Mouse (Mus musculus) liver, adult 2 months (tissue): ENCODE results near the gene Abraxas1. TPM values are rescaled to one million over a fixed set of nuclear protein-coding genes. Genes with fewer than 3 reads are reported as not detected.

ENCODE experiments used
- DNase-seq: peaks from one replicate; pipeline ENCODE4 v3.0.0-alpha.2; 2011; ENCODE audit warnings: low read depth, low spot score; ENCODE audit errors: extremely low read depth
- H3K27ac ChIP-seq: fragments of 200-500 bp; replicated peaks from 2 replicates; pipeline ENCODE4 v1.5.1; 2012; ENCODE audit warnings: low read depth, mild to moderate bottlenecking, control low read depth, inconsistent platforms, low read length; ENCODE audit not compliant: insufficient read depth
- H3K27me3 ChIP-seq: fragments of 200-500 bp; 2 replicates; pipeline ENCODE4 v1.6.1; 2012; ENCODE audit warnings: mild to moderate bottlenecking, moderate library complexity, low read length, inconsistent platforms; ENCODE audit not compliant: control insufficient read depth, insufficient read depth
- H3K36me3 ChIP-seq: fragments of 200-500 bp; 2 replicates; pipeline ENCODE4 v1.6.1; 2012; ENCODE audit warnings: low read length, inconsistent platforms; ENCODE audit not compliant: control insufficient read depth, insufficient read depth
- H3K4me1 ChIP-seq: fragments of 200-500 bp; 2 replicates; pipeline ENCODE4 v1.6.1; 2011; ENCODE audit warnings: low read length; ENCODE audit not compliant: control insufficient read depth, insufficient read depth
- H3K4me3 ChIP-seq: fragments of 200-500 bp; 2 replicates; pipeline ENCODE4 v1.5.1; 2011; ENCODE audit warnings: low read depth, mild to moderate bottlenecking, control low read depth, low read length, moderate library complexity; ENCODE audit not compliant: insufficient read depth
- H3K79me2 ChIP-seq: fragments of 200-500 bp; 2 replicates; pipeline ENCODE4 v1.6.1; 2012; ENCODE audit warnings: inconsistent platforms, mild to moderate bottlenecking, low read length, moderate library complexity; ENCODE audit not compliant: control insufficient read depth, insufficient read depth
- H3K9ac ChIP-seq: fragments of 200-500 bp; 2 replicates; pipeline ENCODE4 v1.6.1; 2012; ENCODE audit warnings: low read depth, mild to moderate bottlenecking, control low read depth, inconsistent platforms, low read length
- CTCF ChIP-seq: fragments of 200-500 bp; IDR thresholded peaks from 2 replicates; pipeline ENCODE4 v1.5.1; 2011; ENCODE audit warnings: low read depth, low read length, control low read depth
- POLR2A ChIP-seq: fragments of 200-500 bp; IDR thresholded peaks from 2 replicates; pipeline ENCODE4 v1.6.1; 2011; ENCODE audit warnings: low read length, control low read depth; ENCODE audit not compliant: insufficient read depth; ENCODE audit errors: extremely low read depth
- WGBS: fragments of 180-500 bp; shearing (Covaris S2); methylation state at CpG from one replicate; pipeline ENCODE4 v1.1.7; 2018; 5-methylcytosine and 5-hydroxymethylcytosine counted together
- polyA plus RNA-seq: library from polyadenylated mRNA; depleted of rRNA; stranded (reverse); fragments of >200 nt; gene quantifications from 2 replicates; pipeline ENCODE4 v1.2.3, GENCODE M21; 2012
- total RNA-seq: library from RNA; depleted of rRNA; stranded (reverse); fragments of >200 nt; gene quantifications from 2 replicates; pipeline ENCODE4 v1.2.3, GENCODE M21; 2014

Abraxas1 gene
- total and polyA plus RNA-seq, 2 experiments: 3.0 to 9.5 TPM

DNA sequence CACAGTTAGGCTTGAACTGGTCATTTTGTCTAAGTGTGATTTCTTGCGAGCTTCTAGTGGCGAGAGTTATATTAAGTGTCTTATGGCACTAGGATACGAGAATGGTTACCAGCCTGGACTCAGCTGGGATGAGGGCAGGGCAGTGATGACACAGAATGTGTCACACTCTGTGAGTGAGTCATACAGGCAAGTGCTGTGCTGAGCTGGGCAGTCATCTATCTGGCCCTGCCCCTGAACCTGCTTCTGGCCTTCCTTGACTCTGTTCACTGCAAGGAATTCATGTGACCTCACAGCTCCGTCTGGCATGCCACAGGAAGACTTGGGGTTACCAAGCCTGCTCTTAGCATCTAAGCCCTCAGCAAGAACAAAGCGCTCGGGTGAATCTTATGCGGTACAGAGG, 41.0 kb upstream of the Abraxas1 start:
- Histone ChIP-seq H3K9ac (no peak overlapping the region), H3K79me2 (no peaks in the 10 kb centered on the region), H3K4me3 (no peak overlapping the region), H3K4me1 (peaks cover 10% of the 10 kb centered on the region), H3K36me3 (no peaks in the 10 kb centered on the region), H3K27ac (no peak overlapping the region), H3K27me3 (no peaks in the 10 kb centered on the region)
- 79% methylated on average over 7 of the region's 7 CpGs for WGBS
- no peak for DNase-seq
- TF ChIP-seq POLR2A: no peak

DNA sequence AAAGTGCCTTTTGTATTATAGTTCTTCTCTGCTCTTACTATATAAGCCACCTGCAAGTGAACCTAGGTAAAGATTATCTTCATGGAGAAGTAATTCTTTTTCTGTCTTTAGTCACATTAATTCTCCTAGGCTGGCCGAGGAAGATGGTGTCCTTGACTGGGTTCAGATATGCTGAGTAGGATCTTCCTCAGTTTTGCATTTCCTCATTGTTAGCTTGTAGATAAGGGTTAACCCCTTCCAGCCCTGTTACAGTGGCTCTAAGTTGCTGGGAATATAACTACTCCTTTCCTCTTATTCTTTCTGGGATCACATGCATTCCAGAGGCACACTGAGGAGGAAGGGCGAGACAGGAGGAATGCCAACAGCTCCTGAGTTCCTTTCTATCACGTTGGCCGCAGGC, 40.4 kb upstream of the Abraxas1 start:
- H3K4me3 ChIP-seq: no peak overlapping the region
- WGBS: 46% methylated on average over 4 of the region's 4 CpGs
- H3K9ac ChIP-seq: no peak overlapping the region
- H3K27ac ChIP-seq: no peak overlapping the region
- H3K4me1 ChIP-seq: peaks cover 10% of the 10 kb centered on the region
- H3K79me2 ChIP-seq: no peaks in the 10 kb centered on the region
- no peak for DNase-seq
- H3K27me3 ChIP-seq: no peaks in the 10 kb centered on the region
- TF ChIP-seq CTCF (no peak), POLR2A (no peak)
- H3K36me3 ChIP-seq: no peaks in the 10 kb centered on the region

DNA sequence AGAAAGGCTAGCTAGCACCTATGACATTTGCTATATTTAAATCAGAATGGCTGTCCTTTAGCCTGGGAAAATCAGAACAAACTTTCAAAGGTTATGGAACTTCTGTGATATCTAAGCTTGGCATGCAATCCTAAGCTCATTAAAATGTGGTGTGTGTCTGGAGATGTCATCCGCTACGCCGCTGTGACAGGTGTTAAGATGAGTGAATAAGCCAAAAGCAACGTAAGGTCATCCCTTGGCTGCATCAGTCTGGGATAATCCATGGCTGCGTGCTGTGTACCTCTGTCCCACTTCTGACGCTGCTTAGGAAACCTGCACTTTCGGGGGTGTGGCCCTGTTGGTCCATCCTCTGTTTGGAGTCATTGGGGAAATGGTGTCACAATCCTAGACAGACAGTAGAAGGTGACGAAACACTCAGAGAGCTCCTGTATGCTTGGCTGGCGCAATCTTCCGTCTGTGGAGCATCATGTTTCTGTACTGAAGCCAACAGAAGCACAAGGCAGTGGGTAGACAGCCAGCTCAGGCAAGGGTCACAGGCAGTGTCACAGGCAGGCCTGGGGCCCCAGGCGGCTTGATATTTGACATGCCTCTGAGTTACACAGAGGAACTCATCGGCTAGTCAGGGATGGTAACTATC, 39.8 kb upstream of the Abraxas1 start:
- 15% methylated on average over 12 of the region's 12 CpGs for WGBS
- DNase-seq: peak; percentile 100
- H3K4me3 ChIP-seq: no peak overlapping the region
- H3K36me3 ChIP-seq: no peaks in the 10 kb centered on the region
- peaks cover 10% of the 10 kb centered on the region for H3K4me1 ChIP-seq
- no peak overlapping the region for H3K27ac ChIP-seq
- H3K79me2 ChIP-seq: no peaks in the 10 kb centered on the region
- no peaks in the 10 kb centered on the region for H3K27me3 ChIP-seq
- TF ChIP-seq POLR2A (no peak), CTCF (no peak)
- no peak overlapping the region for H3K9ac ChIP-seq

DNA sequence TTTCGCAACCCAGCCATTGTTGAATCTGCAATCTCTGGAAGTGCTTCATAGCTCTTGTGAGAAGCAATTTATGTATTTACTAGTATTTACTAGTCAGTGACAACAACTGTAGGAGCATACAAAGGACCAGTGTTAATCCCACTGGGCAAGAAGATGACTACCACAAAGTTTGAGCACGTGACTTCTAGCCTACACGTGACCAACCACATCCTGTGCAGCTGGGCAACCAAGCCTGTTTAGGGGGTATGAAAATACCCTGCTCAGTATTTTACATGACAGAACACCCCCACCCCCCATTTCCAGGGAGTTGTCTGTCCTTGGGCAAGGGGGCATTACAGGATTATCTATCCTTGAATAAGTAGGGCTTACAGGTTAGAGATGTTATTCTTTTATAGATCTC, 35.8 kb upstream of the Abraxas1 start:
- Histone ChIP-seq H3K79me2 (no peaks in the 10 kb centered on the region), H3K9ac (no peak overlapping the region), H3K4me1 (peaks cover 3% of the 10 kb centered on the region; the same call in 1 of the 2 replicates), H3K36me3 (no peaks in the 10 kb centered on the region), H3K4me3 (no peak overlapping the region), H3K27me3 (no peaks in the 10 kb centered on the region), H3K27ac (no peak overlapping the region)
- DNase-seq: no peak
- WGBS: 94% methylated on average over 3 of the region's 3 CpGs
- no peak for TF ChIP-seq POLR2A
- TF ChIP-seq CTCF: no peak

DNA sequence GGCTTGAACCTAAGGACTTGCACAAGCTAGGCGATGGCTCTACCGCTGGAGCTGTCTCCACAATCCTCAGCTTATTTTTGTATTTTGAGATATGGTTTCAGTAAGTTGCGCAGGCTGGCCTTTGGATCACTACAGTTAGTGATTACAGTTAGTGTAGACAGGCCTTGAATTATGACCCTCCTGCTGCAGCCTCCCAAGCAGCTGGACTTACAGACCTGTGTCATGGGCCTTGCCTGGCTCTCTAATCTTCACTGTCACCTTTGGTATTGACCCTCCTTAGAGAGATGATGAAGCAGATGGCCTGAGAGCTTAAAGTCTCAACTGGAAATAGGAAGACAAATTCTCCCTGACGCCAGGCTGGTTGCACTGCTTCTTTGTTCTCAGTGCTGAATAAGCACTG, 33.2 kb upstream of the Abraxas1 start:
- DNase-seq: no peak
- no peak overlapping the region for H3K4me3 ChIP-seq
- no peaks in the 10 kb centered on the region for H3K36me3 ChIP-seq
- H3K27ac ChIP-seq: no peak overlapping the region
- no peaks in the 10 kb centered on the region for H3K79me2 ChIP-seq
- WGBS: 90% methylated on average over 4 of the region's 4 CpGs
- no peaks in the 10 kb centered on the region for H3K4me1 ChIP-seq
- TF ChIP-seq POLR2A: no peak
- TF ChIP-seq CTCF: no peak
- no peak overlapping the region for H3K9ac ChIP-seq
- no peaks in the 10 kb centered on the region for H3K27me3 ChIP-seq

DNA sequence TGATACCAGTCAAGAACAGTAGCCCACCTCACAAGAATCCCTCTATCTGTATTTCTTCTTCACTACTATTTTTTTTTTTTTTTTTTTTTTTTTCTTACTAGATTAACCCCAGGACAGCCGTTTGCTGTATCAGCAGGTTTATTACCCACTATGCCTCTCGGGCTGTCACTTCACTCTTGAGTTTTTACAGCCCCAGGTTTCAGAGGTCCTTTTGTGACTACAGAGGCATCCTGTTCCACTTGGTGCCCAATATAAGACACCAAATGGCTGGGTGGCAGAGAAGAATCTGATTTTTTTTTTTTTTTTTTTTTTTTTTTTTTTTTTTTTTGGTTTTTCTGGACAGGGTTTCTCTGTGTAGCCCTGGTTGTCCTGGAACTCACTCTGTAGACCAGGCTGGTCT, 26.4 kb upstream of the Abraxas1 start:
- Histone ChIP-seq H3K79me2 (no peaks in the 10 kb centered on the region), H3K4me3 (peak overlapping the region; percentile 63; the same call in 1 of the 2 replicates), H3K27me3 (no peaks in the 10 kb centered on the region), H3K4me1 (peaks cover 4% of the 10 kb centered on the region), H3K36me3 (no peaks in the 10 kb centered on the region), H3K27ac (no peak overlapping the region), H3K9ac (no peak overlapping the region)
- TF ChIP-seq POLR2A: no peak
- no peak for TF ChIP-seq CTCF
- no peak for DNase-seq
- 12% methylated on average over 2 of the region's 2 CpGs for WGBS
